Mouse (Mus musculus) T-helper 17 cell (primary cell): Measurements from ENCODE around the gene Jakmip3.

Experiments
- in situ Hi-C, 2 experiments: fragments of 300-600 bp; cut with MboI, MseI; formaldehyde crosslinking; loops; 1 replicate in 1 of 2; 2 replicates in 1 of 2; pipeline ENCODE4 v1.15.1; 2025; ENCODE audit warnings: high pct_unique_total_duplicates in 2 of 2

The Jakmip3 gene

DNA sequence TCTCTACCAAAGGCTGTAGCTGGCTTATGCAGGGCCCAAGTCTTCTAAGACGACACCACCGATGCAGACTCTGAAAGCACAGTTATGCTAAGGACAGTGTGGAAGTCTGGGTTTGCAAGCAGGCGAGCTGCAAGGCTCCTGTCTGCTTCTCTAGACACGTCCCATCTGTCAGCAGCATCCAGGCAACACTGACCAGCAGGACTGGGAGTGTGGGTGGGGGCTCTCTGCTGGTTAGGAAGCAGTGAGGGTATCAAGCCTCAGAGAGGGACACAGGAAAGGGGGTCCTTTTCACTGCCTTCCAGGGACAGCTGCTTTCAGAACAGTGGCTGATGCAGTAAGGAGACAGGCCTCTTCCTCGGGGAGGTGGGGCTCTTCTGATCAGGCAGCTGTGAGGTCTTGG, 86.6 kb downstream of the Jakmip3 start:
- in situ Hi-C loops = loop anchor here in 1 of 2 experiments (5.0 to 10.0 kb wide), 3 partner anchors 40 to 412 kb away; no protein-coding TSS in a partner anchor

DNA sequence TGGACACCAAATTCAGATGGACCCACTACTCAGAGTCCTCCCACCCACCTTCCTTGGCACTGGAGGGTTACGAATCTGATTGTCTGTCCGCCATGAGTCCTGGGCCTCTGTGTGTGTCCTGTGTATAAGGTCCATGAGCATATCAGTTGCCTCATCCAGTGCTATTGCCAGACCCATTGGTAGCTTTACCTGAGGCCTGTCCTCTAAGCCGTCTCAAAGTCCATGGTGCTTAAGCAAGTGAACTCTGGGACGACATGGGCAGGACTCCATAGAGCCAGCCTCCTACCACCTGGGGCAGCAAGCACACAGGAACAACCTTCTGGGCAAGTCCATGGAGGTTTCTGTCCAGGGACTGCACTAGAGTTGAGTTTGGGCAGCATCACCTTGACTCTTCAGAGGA, 90.7 kb downstream of the Jakmip3 start:
- in situ Hi-C loops = loop anchor here in 1 of 2 experiments (5.0 kb wide), 1 partner anchor 36 kb away; no protein-coding TSS in a partner anchor

DNA sequence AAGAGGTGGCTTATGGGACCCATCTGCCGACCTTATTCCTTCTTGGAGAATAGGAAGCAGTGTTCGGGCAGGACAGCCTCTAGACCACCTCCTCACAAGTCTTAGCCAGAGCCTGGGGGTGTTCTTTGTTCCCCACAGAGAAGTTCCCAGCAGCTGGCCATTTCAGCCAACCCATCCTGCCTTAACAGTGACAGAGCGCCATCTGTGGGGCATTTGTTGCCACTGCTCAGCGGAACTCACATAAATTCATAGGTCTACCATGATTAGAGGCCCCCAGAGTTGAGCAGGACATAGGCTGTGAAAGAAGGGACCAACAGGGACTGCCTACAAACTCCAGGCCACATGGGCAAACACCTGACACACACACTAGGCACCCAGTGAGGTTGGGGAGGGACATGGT, 122.9 kb downstream of the Jakmip3 start:
- in situ Hi-C loops = no loop called here

DNA sequence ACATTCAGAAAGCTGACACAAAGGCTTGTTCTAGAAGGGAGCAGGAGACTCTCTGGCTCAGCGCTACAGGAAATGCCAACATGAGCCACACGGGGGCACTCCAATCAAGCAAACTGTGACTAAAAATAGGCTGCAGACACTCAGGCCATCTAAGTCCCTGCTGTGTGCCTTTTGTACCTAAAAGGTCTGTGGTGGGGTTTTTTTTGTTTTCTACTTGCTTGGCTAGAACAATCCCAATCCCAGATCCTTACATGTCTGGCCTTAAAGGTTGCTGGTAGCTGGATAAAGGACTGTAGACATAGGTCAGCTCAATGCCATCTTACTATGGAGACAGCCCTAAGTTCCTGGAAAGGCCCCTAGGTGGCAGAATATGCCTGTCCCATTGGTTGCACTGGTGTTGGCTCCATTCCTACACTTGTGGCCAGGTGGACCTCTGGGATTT, 127.7 kb downstream of the Jakmip3 start:
- in situ Hi-C loops = loop anchor here (5.0 kb wide), 6 partner anchors 36 to 231 kb away; no protein-coding TSS in a partner anchor

DNA sequence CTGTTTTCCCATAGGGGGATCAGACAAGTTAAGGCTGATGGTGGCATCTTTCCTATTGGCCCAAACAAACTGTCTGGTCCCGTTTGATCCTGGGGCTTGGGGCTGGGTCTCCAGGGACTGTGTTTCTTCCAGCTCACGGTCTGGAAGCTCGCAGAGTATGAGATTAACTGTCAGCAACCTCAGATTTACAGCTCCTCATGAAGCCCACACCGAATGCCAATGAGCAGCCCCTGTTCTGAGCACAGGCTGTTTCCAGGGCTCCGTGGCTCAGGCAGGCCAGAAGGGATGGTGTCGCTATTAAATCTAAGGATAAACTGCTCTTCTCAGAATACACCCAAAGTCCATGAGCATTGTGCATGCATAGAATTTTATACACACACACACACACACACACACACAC, 133.7 kb downstream of the Jakmip3 start:
- in situ Hi-C loops = no loop called here

DNA sequence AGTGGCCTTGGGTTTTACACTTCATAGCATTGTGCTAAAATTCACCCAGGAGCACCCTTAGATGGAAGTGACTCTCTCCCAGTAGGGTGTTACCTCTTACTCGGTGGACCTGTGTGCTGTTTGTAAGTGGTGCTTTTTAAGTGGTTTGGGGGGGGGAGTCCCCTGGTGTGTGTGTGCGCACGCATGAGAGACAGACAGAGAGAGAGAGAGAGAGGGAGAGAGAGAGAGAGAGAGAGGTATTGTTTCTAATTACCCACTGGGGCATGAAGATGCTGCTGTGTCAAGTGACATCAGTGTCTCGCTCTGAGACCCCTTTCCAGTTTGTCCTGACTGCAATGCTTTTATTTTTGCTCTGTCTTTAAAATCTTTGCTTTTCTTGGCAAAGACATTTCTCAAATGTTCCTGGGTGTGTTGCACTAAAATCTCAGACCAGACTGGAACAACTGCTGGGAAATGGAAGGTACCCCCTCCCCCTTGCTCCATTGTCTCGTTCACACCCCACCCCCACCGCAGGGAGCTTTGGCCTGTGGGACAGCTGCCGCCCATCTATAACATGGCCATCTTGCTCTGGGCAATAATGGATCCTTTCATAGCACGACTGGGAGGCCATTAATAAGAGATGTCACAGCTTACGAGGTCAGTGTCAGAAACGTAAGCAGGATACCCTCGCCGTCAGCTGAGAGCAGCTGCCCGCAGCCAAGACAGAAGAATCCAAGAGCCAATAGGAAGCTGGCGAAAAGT, 134.7 kb downstream of the Jakmip3 start:
- in situ Hi-C loops = loop anchor here in 1 of 2 experiments (5.0 kb wide), 1 partner anchor 1638 kb away; the partner anchor contains the start of gene Glrx3

DNA sequence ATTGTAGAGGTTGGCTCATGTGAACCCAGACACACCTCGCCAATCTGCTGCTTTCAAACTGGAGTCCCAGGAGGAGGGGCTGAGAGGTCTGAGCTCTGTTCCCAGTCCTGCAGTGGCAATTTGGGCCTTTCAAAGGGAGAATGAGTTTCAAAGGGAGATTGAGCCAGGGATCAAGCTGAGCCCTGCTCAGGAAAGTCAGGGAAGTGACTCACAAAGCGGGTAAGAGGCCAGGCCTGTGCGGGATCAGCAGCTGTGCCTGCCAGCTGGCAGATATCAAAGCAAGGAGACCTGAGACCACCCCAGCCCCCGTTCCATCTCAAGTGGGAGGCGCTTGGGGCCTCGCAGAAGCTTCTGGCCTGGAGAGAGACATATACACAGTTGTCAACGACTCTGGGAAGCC, 136.8 kb downstream of the Jakmip3 start:
- in situ Hi-C loops = loop anchor here in 1 of 2 experiments (5.0 kb wide), 1 partner anchor 1640 kb away; the partner anchor contains the start of gene Glrx3

DNA sequence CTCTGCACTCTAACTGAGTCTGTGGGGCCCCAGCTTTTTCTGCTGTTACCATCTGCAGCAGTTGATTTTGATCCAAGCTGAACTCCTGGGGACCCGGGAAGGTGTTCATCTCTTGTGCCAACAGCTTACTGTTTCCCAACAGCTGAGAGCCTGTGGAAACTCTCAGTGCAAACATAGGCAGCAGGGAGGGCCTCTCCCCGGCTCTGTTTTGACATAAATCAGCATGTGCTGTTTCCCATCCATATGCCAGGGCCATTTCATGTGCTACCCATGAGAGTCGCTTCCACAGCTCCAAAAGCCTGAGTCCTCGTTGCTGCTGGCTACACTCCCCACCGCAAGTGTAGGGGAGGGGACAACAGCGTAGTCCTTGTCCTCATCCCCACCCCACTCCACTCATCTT, 137.7 kb downstream of the Jakmip3 start:
- in situ Hi-C loops = loop anchor here in 1 of 2 experiments (5.0 kb wide), 1 partner anchor 1641 kb away; the partner anchor contains the start of gene Glrx3

DNA sequence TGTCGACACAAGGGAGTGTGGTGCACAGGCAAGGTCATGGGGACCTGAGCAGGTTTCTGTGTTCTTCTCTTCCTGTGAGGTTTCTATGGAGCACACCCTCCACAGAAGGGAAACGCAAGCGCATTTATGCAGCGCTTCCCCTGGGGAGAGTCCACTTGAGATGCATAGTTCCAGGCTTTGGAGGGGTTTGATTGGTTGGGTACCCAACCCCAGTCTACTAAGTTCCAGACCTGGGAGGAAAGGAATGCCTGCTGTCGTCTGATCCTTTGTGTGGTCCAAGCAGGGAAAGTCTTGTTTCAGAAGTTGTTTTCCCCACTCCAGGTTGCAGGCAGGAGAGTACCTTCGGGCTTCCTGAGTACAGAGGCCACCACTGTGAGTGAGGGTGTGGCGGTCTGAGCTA, 138.6 kb downstream of the Jakmip3 start:
- in situ Hi-C loops = loop anchor here in 1 of 2 experiments (5.0 kb wide), 1 partner anchor 1642 kb away; the partner anchor contains the start of gene Glrx3

DNA sequence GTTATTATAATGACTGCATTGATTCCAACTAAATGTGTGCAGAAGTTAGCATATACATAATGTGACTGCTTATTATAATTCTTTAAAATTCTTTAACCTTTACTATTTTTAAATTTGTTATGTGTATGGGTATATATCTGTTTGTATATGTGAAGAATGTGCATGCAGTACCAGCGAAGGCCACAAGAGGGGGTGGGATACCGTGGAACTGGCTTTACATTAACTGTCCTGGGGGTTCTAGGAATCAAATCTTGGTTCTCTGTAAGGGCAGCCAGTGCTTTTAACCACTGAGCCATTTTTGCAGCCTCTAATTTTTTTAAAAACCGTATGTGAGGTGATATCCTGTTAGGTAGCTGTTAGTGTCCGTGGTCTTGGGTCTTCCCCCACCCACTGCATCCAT, 140.2 kb downstream of the Jakmip3 start:
- in situ Hi-C loops = loop anchor here in 1 of 2 experiments (10.0 kb wide), 1 partner anchor 336 kb away; no protein-coding TSS in a partner anchor

DNA sequence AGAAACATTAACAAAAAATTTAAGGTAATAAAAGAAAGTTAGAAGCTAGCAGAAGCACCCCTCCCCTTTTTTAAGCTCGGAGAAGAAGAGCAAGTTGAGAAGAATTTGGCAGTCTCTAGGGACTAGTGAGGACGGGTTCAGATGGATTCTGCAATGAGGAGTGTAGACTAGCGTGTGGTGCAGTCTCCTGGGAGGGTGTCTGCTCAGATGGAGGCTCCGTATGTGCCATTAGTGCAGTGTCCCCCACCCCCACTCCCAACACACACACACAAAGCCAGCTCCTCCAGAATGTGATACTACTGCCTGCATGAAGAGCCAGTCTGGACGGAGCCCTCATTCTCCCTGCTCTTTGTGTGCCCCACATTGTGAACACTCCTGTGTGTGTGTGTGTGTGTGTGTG, 140.6 kb downstream of the Jakmip3 start:
- in situ Hi-C loops = loop anchor here in 1 of 2 experiments (10.0 kb wide), 1 partner anchor 336 kb away; no protein-coding TSS in a partner anchor

DNA sequence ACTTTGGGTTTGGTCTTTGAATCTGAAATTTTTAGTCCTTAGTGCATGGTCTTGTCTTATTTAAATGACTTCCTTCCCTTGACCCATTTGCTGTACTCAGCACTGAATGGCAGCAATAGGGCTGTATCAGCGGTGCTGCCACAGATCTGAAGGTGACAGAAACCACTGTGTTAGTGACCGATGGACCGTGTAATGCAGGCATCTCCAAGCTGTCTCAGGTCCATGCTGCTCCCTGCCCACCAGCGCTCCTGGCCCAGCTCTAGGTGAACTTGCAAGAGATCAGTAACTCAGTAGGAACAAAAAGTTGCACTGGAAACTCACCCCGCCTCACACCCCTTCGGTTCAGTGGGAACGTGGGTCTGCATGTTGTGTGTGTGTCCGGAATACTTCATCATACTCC, 141.8 kb downstream of the Jakmip3 start:
- in situ Hi-C loops = loop anchor here in 1 of 2 experiments (10.0 kb wide), 1 partner anchor 337 kb away; no protein-coding TSS in a partner anchor

DNA sequence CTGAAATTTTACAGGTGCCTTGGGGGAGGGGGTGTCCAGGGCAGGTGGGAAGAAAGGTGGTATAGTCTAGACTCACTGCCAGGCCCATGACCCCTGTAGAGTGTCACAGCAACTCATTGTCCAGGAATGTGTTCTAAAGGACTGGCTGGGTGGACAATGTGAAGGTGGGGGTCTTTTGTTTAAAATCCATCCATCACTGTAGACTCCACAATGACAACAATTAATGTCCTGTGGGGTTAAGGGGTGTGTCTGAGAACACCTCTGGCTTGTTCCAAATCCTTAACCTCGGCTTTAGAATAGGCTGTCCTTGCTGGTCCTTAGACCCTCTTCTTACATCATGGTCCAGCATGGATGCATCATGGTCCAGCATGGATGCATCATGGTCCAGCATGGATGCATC, 143.8 kb downstream of the Jakmip3 start:
- in situ Hi-C loops = loop anchor here in 1 of 2 experiments (10.0 kb wide), 1 partner anchor 340 kb away; no protein-coding TSS in a partner anchor

DNA sequence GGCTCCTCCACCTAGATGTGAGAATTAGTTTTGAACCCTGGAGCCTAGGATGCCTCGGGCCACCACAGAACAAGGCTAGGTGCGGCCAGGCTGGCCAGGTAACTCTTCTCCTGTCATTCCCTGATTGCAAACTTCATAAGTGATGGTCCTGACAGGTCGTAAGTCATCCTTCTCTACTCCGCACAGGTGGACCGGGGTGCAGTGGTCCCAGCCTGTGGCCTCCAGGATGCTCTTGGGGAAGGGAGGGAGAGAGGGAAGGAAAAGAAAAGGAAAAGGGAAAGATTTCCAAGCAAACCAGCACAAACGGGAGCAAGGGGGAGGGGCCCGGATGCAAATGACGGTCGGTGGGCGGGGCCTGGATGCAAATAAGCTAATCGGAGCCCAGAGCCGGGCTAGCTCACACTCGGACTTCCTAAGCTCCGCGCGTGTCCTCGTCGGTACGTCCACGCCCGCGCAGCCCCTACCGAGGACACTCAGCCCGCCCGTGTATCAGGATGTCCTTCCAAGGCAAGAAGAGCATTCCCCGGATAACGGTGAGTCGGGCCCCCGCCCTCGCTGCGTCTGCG, 145.2 kb downstream of the Jakmip3 start, which contains the start of gene Dpysl4:
TSS of gene Dpysl4 (plus strand) at position 373 of the 566 bp plus-strand sequence.
- in situ Hi-C loops = loop anchor here in 1 of 2 experiments (10.0 kb wide), 1 partner anchor 341 kb away; no protein-coding TSS in a partner anchor

DNA sequence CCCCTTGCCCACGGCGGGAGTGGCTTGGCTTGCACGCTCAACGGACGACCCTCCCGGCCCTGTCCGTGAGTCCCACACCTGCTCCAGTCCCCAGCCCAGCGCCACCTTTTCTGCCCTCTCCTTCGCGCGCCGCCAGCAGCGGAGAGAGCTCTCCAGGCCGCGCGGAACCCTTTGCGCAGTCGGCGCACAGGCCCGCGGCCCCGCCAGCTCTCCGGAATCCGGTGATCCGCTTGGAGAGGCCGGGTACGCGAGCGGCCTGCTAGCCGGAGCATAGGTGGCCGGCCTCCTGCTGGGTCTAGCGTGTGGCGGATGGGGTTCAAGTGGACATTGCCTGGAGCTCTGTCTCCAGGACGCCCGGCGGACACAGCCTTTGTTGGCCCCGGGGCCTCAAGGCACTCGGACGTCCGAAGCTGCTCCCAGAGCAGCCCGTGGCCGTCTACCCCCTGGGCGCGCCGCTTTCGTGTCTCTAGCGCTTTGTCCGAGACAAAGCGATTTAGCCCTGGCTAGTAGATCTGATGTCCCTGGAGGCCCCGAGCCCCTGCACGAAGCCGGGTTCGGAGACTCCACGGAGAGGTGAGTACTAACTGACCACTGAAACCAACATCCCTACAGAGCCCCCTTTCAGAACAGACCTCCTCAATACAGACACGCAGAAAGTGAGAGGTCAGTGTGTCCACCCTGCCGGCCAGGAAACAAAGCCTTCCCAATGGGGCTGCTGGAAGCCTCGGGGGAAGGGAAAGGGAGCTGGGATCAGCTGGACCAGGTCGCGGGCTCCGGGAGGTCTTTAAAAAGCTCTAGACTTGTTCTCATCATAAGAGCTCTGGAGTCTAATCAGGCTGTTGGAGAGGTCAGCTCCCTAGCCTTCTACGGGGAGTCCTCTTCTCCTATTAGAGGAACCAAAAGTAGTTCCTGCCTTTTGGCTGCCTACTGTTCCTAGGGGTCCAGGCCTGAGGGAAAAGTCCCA, 145.9 kb downstream of the Jakmip3 start:
- in situ Hi-C loops = loop anchor here in 1 of 2 experiments (10.0 kb wide), 1 partner anchor 342 kb away; no protein-coding TSS in a partner anchor

DNA sequence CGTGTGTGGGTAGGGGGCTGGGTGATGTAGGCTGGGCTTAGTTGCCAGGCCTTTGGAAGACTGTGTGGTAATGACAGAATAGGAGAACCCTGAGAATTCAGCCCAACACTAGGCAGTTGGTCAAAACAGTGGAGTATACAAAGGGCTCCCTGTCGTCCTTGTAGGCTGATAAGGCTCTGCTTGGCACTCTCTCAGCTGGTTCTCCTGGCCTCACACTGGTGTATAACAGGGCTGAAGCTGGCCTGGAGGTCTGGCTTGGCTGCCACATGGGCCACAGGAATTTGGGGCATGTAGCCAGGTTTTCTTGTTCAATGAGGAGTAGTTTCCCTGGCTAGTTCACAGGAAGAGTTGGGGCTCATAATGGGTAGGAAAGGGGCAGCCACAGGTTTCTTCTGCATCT, 147.3 kb downstream of the Jakmip3 start:
- in situ Hi-C loops = loop anchor here in 1 of 2 experiments (10.0 kb wide), 1 partner anchor 343 kb away; no protein-coding TSS in a partner anchor

DNA sequence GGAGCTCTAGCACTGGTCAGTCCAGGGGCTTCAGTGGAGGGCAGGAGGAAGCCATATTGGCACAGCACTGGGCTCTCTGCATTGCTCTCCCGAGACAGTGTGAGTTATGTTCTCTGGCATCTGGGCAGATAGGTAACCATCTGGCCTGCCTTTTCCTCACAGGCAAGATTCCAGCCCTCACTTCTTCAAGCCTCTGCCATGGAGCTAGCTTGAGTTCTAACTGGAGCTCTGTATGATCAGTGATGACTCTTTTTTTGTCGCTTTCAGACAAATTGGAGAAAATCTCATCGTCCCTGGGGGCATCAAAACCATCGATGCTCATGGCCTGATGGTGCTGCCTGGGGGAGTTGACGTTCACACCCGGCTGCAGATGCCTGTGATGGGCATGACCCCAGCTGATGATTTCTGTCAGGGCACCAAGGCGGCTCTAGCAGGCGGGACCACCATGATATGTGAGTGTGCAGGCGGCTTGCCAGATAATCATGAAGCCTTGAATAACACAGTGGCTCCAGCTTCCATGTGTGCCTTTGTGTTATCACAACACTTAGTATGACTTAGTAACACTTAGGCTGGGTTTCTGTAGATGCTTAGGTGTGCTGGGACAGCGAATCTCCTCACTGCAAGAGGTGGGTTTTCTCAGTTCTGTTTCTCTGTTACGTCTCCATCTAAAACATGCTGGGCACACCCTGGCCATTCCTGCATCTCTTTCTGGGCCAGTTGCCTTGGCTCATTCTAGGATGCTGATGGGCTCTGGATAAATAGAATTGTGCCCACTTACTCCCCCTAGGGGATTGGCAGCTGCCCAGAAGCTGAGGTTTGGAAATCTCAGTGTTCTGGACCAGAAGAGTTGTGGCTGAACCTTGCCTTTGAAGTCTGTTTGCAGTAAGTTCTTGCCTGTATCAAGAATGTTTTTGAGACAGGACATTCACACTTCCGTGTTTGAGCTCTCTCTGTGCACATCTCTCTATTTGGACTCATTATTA, 149.7 kb downstream of the Jakmip3 start:
- in situ Hi-C loops = loop anchor here in 1 of 2 experiments (10.0 kb wide), 1 partner anchor 345 kb away; no protein-coding TSS in a partner anchor

DNA sequence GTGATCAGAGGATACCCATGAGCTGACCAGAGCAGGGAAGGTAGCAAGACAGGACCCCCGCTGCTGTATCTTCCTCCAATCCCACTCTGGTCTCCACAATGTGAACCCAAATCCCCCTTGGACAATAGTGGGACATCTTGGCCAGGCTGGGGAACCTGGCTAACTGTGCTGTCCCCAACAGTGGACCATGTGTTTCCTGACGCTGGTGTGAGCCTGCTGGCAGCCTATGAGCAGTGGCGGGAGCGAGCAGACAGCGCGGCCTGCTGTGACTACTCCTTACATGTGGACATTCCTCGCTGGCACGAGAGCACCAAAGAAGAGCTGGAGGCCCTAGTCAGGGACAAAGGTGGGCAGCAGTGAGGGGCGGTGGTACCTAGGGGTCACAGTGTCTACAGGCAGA, 151.2 kb downstream of the Jakmip3 start:
- in situ Hi-C loops = no loop called here

DNA sequence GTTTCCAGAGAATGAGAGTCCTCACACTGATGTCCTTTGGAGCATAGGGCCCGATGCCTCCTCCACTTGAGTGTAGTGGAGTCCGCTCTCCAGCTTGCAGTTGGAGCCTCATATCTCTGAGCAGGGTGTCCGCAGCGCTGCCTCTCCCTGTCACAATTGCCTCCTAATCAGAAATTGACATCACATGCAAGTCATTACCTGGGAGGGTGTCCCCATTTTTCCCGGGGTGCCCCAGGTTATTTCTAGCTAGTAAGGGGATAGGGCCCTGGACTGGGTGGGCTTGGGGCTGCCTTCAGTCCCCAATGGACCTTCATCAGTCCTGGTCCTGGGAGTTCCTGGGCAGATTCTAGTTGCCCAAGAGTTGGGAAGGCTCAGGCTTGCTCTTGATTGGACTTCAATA, 152.1 kb downstream of the Jakmip3 start:
- in situ Hi-C loops = no loop called here
